Mouse (Mus musculus): ENCODE results near the gene C1qtnf1.

DNA sequence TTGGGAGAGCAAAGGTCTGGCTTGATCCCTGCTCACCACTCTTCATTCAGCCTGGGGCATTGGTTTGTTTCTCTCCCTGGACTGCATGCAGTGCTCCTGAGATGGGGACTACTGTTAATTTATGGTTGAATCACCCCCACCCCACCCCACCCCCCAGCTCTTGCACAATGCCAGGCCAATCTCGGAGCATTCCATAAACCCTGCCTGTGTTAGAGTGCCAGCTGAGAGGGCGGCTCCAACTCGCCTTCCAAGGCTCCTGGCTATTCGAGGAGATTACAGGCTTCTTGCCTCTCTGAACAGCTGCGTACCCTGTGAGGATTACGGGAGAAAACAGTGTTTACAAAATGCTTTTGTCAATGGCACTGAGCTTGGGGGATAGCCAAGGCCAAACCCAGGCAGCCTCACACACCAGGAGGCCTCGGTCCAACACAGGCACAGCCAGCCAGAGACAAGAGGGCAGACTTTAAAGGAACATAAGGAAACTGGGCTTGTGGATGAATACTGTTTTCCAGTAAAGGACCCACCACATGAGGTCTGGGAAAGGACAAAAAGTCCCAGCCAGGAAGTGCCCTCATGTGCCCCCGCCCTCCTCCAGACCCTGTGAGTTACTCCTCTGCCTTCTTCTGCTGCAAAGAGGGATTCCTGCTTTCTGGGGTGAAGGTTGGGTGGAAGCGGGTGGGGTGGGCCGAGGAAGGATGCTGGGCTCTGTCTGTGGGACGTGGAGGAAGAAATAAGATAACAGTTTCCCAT lies 10.8 kb downstream of the C1qtnf1 start:
- TF ChIP-seq CTCF (IDR thresholded peaks at IDR 0.05; ENCODE audit: low read depth, low read length): no peak
- no peak for TF ChIP-seq POLR2A (IDR thresholded peaks at IDR 0.05; ENCODE audit: extremely low read depth, insufficient read depth, low read length)

All from liver, adult 2 months (tissue).